Mouse (Mus musculus) liver, postnatal 0 days (tissue): ENCODE measurements around the gene Pirt.

Experiments
- CTCF ChIP-seq: sonication (generic); IDR thresholded peaks from 2 replicates; pipeline ENCODE4 v1.5.1; 2016; ENCODE audit warnings: antibody characterized with exemption, low read depth
- EP300 ChIP-seq: IDR thresholded peaks from 2 replicates; pipeline ENCODE4 v1.6.1; 2016; ENCODE audit warnings: antibody characterized with exemption, low read depth, mild to moderate bottlenecking

- TF ChIP-seq CTCF (no peak), EP300 (no peak)
Observed at GRCm38 (mm10) chr11:66961447-66962176, 49.8 kb downstream of the Pirt start.
